Mouse (Mus musculus): ENCODE measurements around the gene Gm11757.
"Not testable (repeated sequence)": the region's sequence is repeated elsewhere in the genome, so short reads cannot be mapped to it uniquely, and the experiment has no call there.

Gm11757 gene

GRCm38 (mm10) chr4:73891012-73891411, at the start of gene Gm11757:
Gm11757 (minus strand) TSS chr4:73891112.
- in situ Hi-C loops (cut with MboI; ENCODE audit: unreplicated experiment in 2 of 2): not testable (repeated sequence)

- in situ Hi-C loops (cut with MboI; ENCODE audit: unreplicated experiment in 2 of 2): not testable (repeated sequence)
These were observed 29.7 kb upstream of the Gm11757 start, which contains the start of gene Gm11756 for GRCm38 (mm10) chr4:73920660-73921059. Gm11756 (minus strand) TSS chr4:73920760.

- in situ Hi-C loops (cut with MboI; ENCODE audit: unreplicated experiment in 2 of 2): not testable (repeated sequence)
These were observed 14.9 kb upstream of the Gm11757 start, which contains the start of gene Gm13871 for GRCm38 (mm10) chr4:73905853-73906252. Gm13871 (minus strand) TSS chr4:73905953.

- in situ Hi-C loops (cut with MboI; ENCODE audit: unreplicated experiment in 2 of 2): not testable (repeated sequence)
These were observed 14.7 kb downstream of the Gm11757 start, which contains the start of gene Gm11758 for GRCm38 (mm10) chr4:73876166-73876565. Gm11758 (minus strand) TSS chr4:73876266.

All from v-Abl transformed pro-B cells (cell line).